Mouse (Mus musculus) C2C12 (cell line): ENCODE measurements around the gene E2f6.

Experiments
- CEBPB ChIP-seq: IDR thresholded peaks from one replicate; pipeline ENCODE4 v1.6.1; 2011; ENCODE audit warnings: low read depth, mild to moderate bottlenecking, control low read depth, moderate library complexity
- CTCF ChIP-seq: IDR thresholded peaks from one replicate; pipeline ENCODE4 v1.5.1; 2011; ENCODE audit not compliant: control insufficient read depth, insufficient read depth, insufficient read length
- MAX ChIP-seq: IDR thresholded peaks from one replicate; pipeline ENCODE4 v1.6.1; 2011; ENCODE audit warnings: mild to moderate bottlenecking, control low read depth
- MYOD1 ChIP-seq: IDR thresholded peaks from one replicate; pipeline ENCODE4 v1.6.1; 2011; ENCODE audit warnings: low read depth; ENCODE audit not compliant: control insufficient read depth, insufficient read length
- MYOG ChIP-seq: IDR thresholded peaks from one replicate; pipeline ENCODE4 v1.6.1; 2011; ENCODE audit not compliant: control insufficient read depth, insufficient read length; ENCODE audit errors: extremely low read depth
- USF1 ChIP-seq: IDR thresholded peaks from one replicate; pipeline ENCODE4 v1.6.1; 2011; ENCODE audit warnings: low read depth, mild to moderate bottlenecking, control low read depth, moderate library complexity

DNA sequence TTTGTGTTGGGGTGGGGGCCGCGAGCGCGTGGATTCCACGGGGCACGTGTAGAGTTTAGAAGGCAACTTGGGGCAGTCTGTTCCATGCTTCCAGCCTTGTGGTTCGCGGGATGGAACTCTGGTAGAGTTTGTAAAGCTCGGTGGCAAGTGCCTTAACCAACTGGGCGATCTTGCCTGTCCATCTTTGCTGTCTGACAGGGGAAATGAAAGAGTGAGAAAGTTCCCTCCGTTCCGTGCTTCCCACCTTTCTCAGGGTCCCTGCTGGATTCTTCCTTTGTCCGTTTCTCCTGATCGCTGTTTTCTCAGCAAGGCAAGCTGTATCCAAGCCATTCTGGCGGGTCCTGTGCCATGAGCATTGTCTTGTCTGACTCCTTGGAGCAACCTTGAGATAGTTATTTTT lies 714 bp downstream of the E2f6 start:
- TF ChIP-seq CTCF (no peak), CEBPB (no peak), MYOG (no peak), USF1 (no peak), MAX (no peak), MYOD1 (no peak)
